ENCODE assay signal across 8 mouse cellular contexts in genomic region chr2:151980355-151980693, GRCm38 (mm10). TPM values are rescaled to one million over a fixed set of nuclear protein-coding genes. Genes with fewer than 3 reads are reported as not detected.
DNase-seq lines count a peak whose midpoint lies in the region; ATAC-seq lines count a peak whose summit lies in the region.

No protein-coding gene starts in this region.

- ATAC-seq in liver, embryonic 11.5 days (replicated peaks; ENCODE audit: low FRiP score), result no peak
- ATAC-seq in embryonic facial prominence, embryonic 13.5 days (ENCODE audit: insufficient number of reproducible peaks, insufficient read depth, low FRiP score, low TSS enrichment, low read depth), result no peak
- no peak; the same call in 1 of the 2 replicates for ATAC-seq in intestine, embryonic 16.5 days
- ATAC-seq in neural tube, embryonic 15.5 days (ENCODE audit: low FRiP score), result peak; percentile 33

- H3K9ac ChIP-seq in liver, embryonic 11.5 days (ENCODE audit: low read depth, low read length), result peak overlapping the region; percentile 26; the same call in 1 of the 2 replicates
- peak overlapping the region; percentile 83 for H3K9ac ChIP-seq in embryonic facial prominence, embryonic 13.5 days
- peak overlapping the region; percentile 93 for H3K9ac ChIP-seq in intestine, embryonic 16.5 days (ENCODE audit: low read depth, low read length)
- peak overlapping the region; percentile 75; the same call in 1 of the 2 replicates for H3K9ac ChIP-seq in neural tube, embryonic 15.5 days (replicated peaks)

- no peak for DNase-seq in liver, embryonic 11.5 days (ENCODE audit: low spot score)
- no peak for DNase-seq in liver
- DNase-seq in adrenal gland, adult 18-20 months (ENCODE audit: low spot score in 2 of 2), result no peak
- no peak for DNase-seq in cerebellum, adult 9-11 months
- no peak for DNase-seq in gastrocnemius, adult 8-10 months (ENCODE audit: low spot score in 2 of 2)

- 0 out of 2 replicates have a peak overlapping the region, but pooled peaks have one; percentile 36 for H3K27ac ChIP-seq in liver, embryonic 11.5 days (ENCODE audit: low read depth, low read length)
- H3K27ac ChIP-seq in embryonic facial prominence, embryonic 13.5 days, result no peak overlapping the region
- peak overlapping the region; percentile 21; the same call in 1 of the 2 replicates for H3K27ac ChIP-seq in intestine, embryonic 16.5 days (ENCODE audit: low read length)
- H3K27ac ChIP-seq in neural tube, embryonic 15.5 days (replicated peaks), result peak overlapping the region; percentile 66

- H3K36me3 ChIP-seq in liver, embryonic 11.5 days (ENCODE audit: control insufficient read depth, insufficient read depth, low read length), result no peaks in the 10 kb centered on the region
- H3K36me3 ChIP-seq in embryonic facial prominence, embryonic 13.5 days, result no peaks in the 10 kb centered on the region
- H3K36me3 ChIP-seq in intestine, embryonic 16.5 days (ENCODE audit: control insufficient read depth, insufficient read depth, low read length), result no peaks in the 10 kb centered on the region; the same call in 1 of the 2 replicates
- H3K36me3 ChIP-seq in neural tube, embryonic 15.5 days, result no peaks in the 10 kb centered on the region

- no peaks in the 10 kb centered on the region for H3K27me3 ChIP-seq in liver, embryonic 11.5 days (replicated peaks; ENCODE audit: control insufficient read depth, insufficient read depth, low read length)
- no peaks in the 10 kb centered on the region; the same call in 1 of the 2 replicates for H3K27me3 ChIP-seq in embryonic facial prominence, embryonic 13.5 days
- no peaks in the 10 kb centered on the region for H3K27me3 ChIP-seq in intestine, embryonic 16.5 days (replicated peaks; ENCODE audit: control insufficient read depth, insufficient read depth, low read length)
- no peaks in the 10 kb centered on the region for H3K27me3 ChIP-seq in neural tube, embryonic 15.5 days (replicated peaks)

- 40% methylated on average over 3 of the region's 3 CpGs for WGBS in liver, embryonic 11.5 days
- 33% methylated on average over 3 of the region's 3 CpGs for WGBS in embryonic facial prominence, embryonic 13.5 days
- WGBS in intestine, embryonic 16.5 days, result 44% methylated on average over 3 of the region's 3 CpGs
- WGBS in neural tube, embryonic 15.5 days, result 44% methylated on average over 3 of the region's 3 CpGs

- H3K4me1 ChIP-seq in liver, embryonic 11.5 days (replicated peaks; ENCODE audit: control insufficient read depth, insufficient read depth, low read length), result peaks cover 16% of the 10 kb centered on the region
- peaks cover 38% of the 10 kb centered on the region for H3K4me1 ChIP-seq in embryonic facial prominence, embryonic 13.5 days
- peaks cover 36% of the 10 kb centered on the region for H3K4me1 ChIP-seq in intestine, embryonic 16.5 days (ENCODE audit: control insufficient read depth, insufficient read depth, low read length)
- peaks cover 30% of the 10 kb centered on the region for H3K4me1 ChIP-seq in neural tube, embryonic 15.5 days

- H3K4me2 ChIP-seq in liver, embryonic 11.5 days, result peak overlapping the region; percentile 83
- H3K4me2 ChIP-seq in embryonic facial prominence, embryonic 13.5 days, result peak overlapping the region; percentile 87
- peak overlapping the region; percentile 52 for H3K4me2 ChIP-seq in intestine, embryonic 16.5 days (ENCODE audit: low read depth, low read length)
- H3K4me2 ChIP-seq in neural tube, embryonic 15.5 days, result peak overlapping the region; percentile 87

- no peaks in the 10 kb centered on the region for H3K9me3 ChIP-seq in liver, embryonic 11.5 days (ENCODE audit: control insufficient read depth, low read length)
- no peaks in the 10 kb centered on the region for H3K9me3 ChIP-seq in embryonic facial prominence, embryonic 13.5 days
- no peaks in the 10 kb centered on the region for H3K9me3 ChIP-seq in intestine, embryonic 16.5 days (ENCODE audit: control insufficient read depth, low read length)
- no peaks in the 10 kb centered on the region for H3K9me3 ChIP-seq in neural tube, embryonic 15.5 days (replicated peaks)

- peak overlapping the region; percentile 70 for H3K4me3 ChIP-seq in liver, embryonic 11.5 days (ENCODE audit: low read depth, low read length)
- H3K4me3 ChIP-seq in embryonic facial prominence, embryonic 13.5 days, result peak overlapping the region; percentile 77
- peak overlapping the region; percentile 83 for H3K4me3 ChIP-seq in intestine, embryonic 16.5 days (ENCODE audit: low read length)
- peak overlapping the region; percentile 75 for H3K4me3 ChIP-seq in neural tube, embryonic 15.5 days (replicated peaks)

RNA-seq across cellular contexts. Expression of gene Fam110a, which starts 0.3 kb away (rescaled TPM):
- polyA plus RNA-seq in liver, embryonic 11.5 days (2014; fragmentation: Nextera tagmentation; extraction: Ambion mirVana), result 15.0 and 17.0 TPM in 2 replicates
- polyA plus RNA-seq in embryonic facial prominence, embryonic 13.5 days (2015; fragmentation: Nextera tagmentation; extraction: Ambion mirVana), result 20.9 and 23.7 TPM in 2 replicates
- polyA plus RNA-seq in intestine, embryonic 16.5 days (2015; fragmentation: Nextera tagmentation; extraction: Ambion mirVana), result 25.7 and 25.9 TPM in 2 replicates
- 31.3 and 32.0 TPM in 2 replicates for polyA plus RNA-seq in neural tube, embryonic 15.5 days (2015; fragmentation: Nextera tagmentation; extraction: Ambion mirVana)
- total RNA-seq in adrenal gland, adult 18-20 months (2021), result 10 to 100 TPM in 1 of 2 experiments, 1 to 10 TPM in 1; 6.6 to 10.3 TPM
- total RNA-seq in gastrocnemius, adult 8-10 months (2022), result 1 to 10 TPM; 1.3 to 1.5 (median 1.4) TPM

RNA-seq across cellular contexts. Expression of gene Slc52a3, which starts 16.0 kb away (rescaled TPM):
- 1.9 and 2.2 TPM in 2 replicates for polyA plus RNA-seq in liver, embryonic 11.5 days (2014; fragmentation: Nextera tagmentation; extraction: Ambion mirVana)
- 1.4 and 2.2 TPM in 2 replicates for polyA plus RNA-seq in embryonic facial prominence, embryonic 13.5 days (2015; fragmentation: Nextera tagmentation; extraction: Ambion mirVana)
- 6.9 and 7.0 TPM in 2 replicates for polyA plus RNA-seq in intestine, embryonic 16.5 days (2015; fragmentation: Nextera tagmentation; extraction: Ambion mirVana)
- 1.4 and 1.7 TPM in 2 replicates for polyA plus RNA-seq in neural tube, embryonic 15.5 days (2015; fragmentation: Nextera tagmentation; extraction: Ambion mirVana)
- 1 to 10 TPM; 3.9 to 5.6 TPM for total RNA-seq in adrenal gland, adult 18-20 months (2021)
- total RNA-seq in gastrocnemius, adult 8-10 months (2022), result under 1 TPM; 0.31 to 0.72 (median 0.57) TPM

Comparison
In these comparisons a context has a peak if more than half of its experiments do, and no peak if none do; other contexts are left out.
1. H3K9ac ChIP-seq: peak in every context shown above with its lines; median percentile 93 in intestine, embryonic 16.5 days; 83 in embryonic facial prominence, embryonic 13.5 days; 75 in neural tube, embryonic 15.5 days; 26 in liver, embryonic 11.5 days.